Mouse (Mus musculus) testis, adult 10 weeks (tissue): ENCODE measurements around the gene Pigh. TPM values are rescaled to one million over a fixed set of nuclear protein-coding genes. Genes with fewer than 3 reads are reported as not detected.

Source experiments
- polyA plus RNA-seq: library from polyadenylated mRNA; stranded (reverse); fragments of 350-450 nt; fragmentation: Illumina TruSeq; extraction: RNeasy Lipid Tissue Mini Kit (QIAGEN cat#74804); gene quantifications from one replicate; pipeline ENCODE4 v1.2.3, GENCODE M21; 2014; ENCODE audit warnings: low read depth, low replicate concordance

Pigh gene
- polyA plus RNA-seq: 9.5 TPM

DNA sequence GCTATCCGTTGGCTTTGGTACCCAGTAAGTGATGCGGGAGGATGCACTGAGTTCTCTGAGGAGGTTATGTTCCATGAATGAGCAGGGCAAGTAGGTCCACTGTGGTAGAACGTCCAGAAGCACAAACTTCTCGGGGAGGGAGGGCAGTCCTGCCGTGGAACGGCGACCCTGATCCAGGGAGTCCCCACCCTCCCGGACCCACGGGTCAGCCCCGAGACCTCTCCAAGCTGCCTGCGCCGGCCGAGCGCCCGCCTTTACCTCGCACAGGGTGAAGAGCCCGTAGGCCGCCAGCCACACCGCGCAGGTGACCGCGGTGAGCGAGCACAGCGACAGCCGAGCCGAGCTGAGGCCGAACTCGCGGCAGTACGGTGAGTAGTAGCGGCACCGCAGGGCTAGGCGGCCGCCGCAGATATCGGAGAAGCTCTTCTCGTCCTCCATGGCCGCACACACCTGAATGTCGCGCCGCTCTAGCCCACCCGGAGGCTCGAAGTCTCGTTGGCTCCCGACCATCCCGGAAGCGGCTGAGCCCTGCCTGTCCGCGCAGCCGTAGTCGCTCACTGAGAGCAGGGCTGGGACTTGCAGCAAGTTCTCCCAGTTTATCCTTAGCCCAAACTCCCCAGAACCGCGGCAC, at the start of gene Pigh:
TSS of gene Pigh (minus strand) at position 470 of the 631 bp plus-strand sequence.

GRCm38 (mm10) chr12:79130299-79131177, 41.1 kb upstream of the Pigh start, which contains the start of gene Arg2:
TSS of gene Arg2 (plus strand) at chr12:79130777.

Other genes with a start within 250 kb of the Pigh start
- gene Atp6v1d, start 228.0 kb downstream of the Pigh start, polyA plus RNA-seq: 131 TPM
- 200 TPM for gene Eif2s1, start 227.8 kb downstream of the Pigh start, polyA plus RNA-seq
- 0.48 TPM for gene Plek2, start 182.7 kb downstream of the Pigh start, polyA plus RNA-seq
- gene Tmem229b, start 82.0 kb downstream of the Pigh start, polyA plus RNA-seq: 0.60 TPM
- gene Plekhh1, start 60.5 kb downstream of the Pigh start, polyA plus RNA-seq: 3.4 TPM
- 4.3 TPM for gene Arg2, start 41.1 kb upstream of the Pigh start, polyA plus RNA-seq
- 53.0 TPM for gene Vti1b, start 83.0 kb upstream of the Pigh start, polyA plus RNA-seq
- 197 TPM for gene Rdh11, start 102.6 kb upstream of the Pigh start, polyA plus RNA-seq
- gene Rdh12, start 119.3 kb upstream of the Pigh start, polyA plus RNA-seq: 0.14 TPM
- 6.2 TPM for gene Zfyve26, start 206.7 kb upstream of the Pigh start, polyA plus RNA-seq
- 2.6 TPM for gene Rad51b, start 207.6 kb upstream of the Pigh start, polyA plus RNA-seq